ENCODE assay signal across 25 mouse cellular contexts in the genomic region with DNA sequence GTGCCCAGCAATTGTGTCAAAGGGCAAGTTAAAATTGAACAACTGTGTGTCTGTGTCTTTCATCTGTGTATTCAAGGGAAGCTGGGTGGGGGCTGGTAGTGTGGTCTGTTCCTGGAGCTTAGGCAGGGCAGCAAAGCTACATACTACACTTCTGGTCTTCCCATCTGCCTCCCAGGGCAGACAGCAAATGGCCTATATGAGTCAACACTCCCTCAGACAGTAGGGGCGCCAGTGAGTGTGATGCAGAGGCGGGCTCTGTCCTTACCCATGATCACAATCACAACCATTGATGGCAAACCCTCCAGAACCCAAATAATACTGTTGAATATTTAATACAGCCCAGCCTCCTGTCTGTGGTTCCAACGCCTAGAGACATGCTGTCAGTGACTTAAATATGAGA. TPM values are rescaled to one million over a fixed set of nuclear protein-coding genes. Genes with fewer than 3 reads are reported as not detected.
A peak's percentile ranks its signal among the peaks of the same experiment; 100 is the strongest.
DNase-seq lines count a peak whose midpoint lies in the region; ATAC-seq and TF ChIP-seq lines count a peak whose summit lies in the region.
"Had no signal": no experiment of that assay in that cellular context is flagged by ENCODE, and none has a peak within 500 bp of the region (broad histone marks: within the 10 kb centered on the region; RNA-seq: fewer than 3 reads in every experiment).

No protein-coding gene starts in this region.

- H3K27ac ChIP-seq in heart, adult 2 months: no peak overlapping the region
- H3K27ac ChIP-seq in heart, embryonic 10.5 days: no peak overlapping the region
- H3K27ac ChIP-seq in layer of hippocampus, adult 2 months: no peak overlapping the region
- no peak overlapping the region for H3K27ac ChIP-seq in hindbrain, embryonic 11.5 days (ENCODE audit: low read depth, low read length)
- H3K27ac ChIP-seq: embryonic facial prominence, embryonic 12.5 days; heart, embryonic 13.5 days; limb, embryonic 10.5 days; limb, embryonic 15.5 days; macrophage; midbrain, embryonic 13.5 days; neural tube, embryonic 13.5 days had no signal

- TF ChIP-seq CTCF in heart, adult 2 months (IDR thresholded peaks at IDR 0.05): 0 out of 2 replicates have a peak, but pooled peaks have one; percentile 2
- peak; percentile 49 for TF ChIP-seq CTCF in layer of hippocampus, adult 2 months (conservative IDR thresholded peaks at IDR 0.05)

- no peak overlapping the region for H3K4me2 ChIP-seq in hindbrain, embryonic 11.5 days (replicated peaks; ENCODE audit: low read depth, low read length)
- H3K4me2 ChIP-seq: embryonic facial prominence, embryonic 12.5 days; heart, embryonic 13.5 days; limb, embryonic 15.5 days; midbrain, embryonic 13.5 days; neural tube, embryonic 13.5 days had no signal

- WGBS in heart, adult 2 months: 88% methylated on average over 3 of the region's 3 CpGs
- whole genome bisulfite sequencing in heart, embryonic 10.5 days: 80% methylated on average over 3 of the region's 3 CpGs
- 82% methylated on average over 3 of the region's 3 CpGs for WGBS in hindbrain, embryonic 11.5 days

- no peak overlapping the region for H3K9ac ChIP-seq in heart, adult 2 months (ENCODE audit: low read depth, low read length)
- no peak overlapping the region for H3K9ac ChIP-seq in hindbrain, embryonic 11.5 days (ENCODE audit: low read depth, low read length)
- H3K9ac ChIP-seq: embryonic facial prominence, embryonic 12.5 days; heart, embryonic 13.5 days; limb, embryonic 15.5 days; midbrain, embryonic 13.5 days; neural tube, embryonic 13.5 days had no signal

- no peaks in the 10 kb centered on the region for H3K79me2 ChIP-seq in heart, adult 2 months (replicated peaks; ENCODE audit: control insufficient read depth, insufficient read depth, low read length)

- no peaks in the 10 kb centered on the region for H3K9me3 ChIP-seq in heart, embryonic 10.5 days
- no peaks in the 10 kb centered on the region for H3K9me3 ChIP-seq in hindbrain, embryonic 11.5 days (ENCODE audit: control insufficient read depth, low read length)
- H3K9me3 ChIP-seq: embryonic facial prominence, embryonic 12.5 days; heart, embryonic 13.5 days; limb, embryonic 10.5 days; limb, embryonic 15.5 days; midbrain, embryonic 13.5 days; neural tube, embryonic 13.5 days had no signal

- H3K4me3 ChIP-seq in heart, adult 2 months: no peak overlapping the region
- H3K4me3 ChIP-seq in heart, embryonic 10.5 days: no peak overlapping the region
- no peak overlapping the region for H3K4me3 ChIP-seq in layer of hippocampus, adult 2 months
- H3K4me3 ChIP-seq in hindbrain, embryonic 11.5 days (ENCODE audit: low read depth, low read length): no peak overlapping the region
- H3K4me3 ChIP-seq: embryonic facial prominence, embryonic 12.5 days; heart, embryonic 13.5 days; limb, embryonic 10.5 days; limb, embryonic 15.5 days; midbrain, embryonic 13.5 days; neural tube, embryonic 13.5 days had no signal

- TF ChIP-seq POLR2A in heart, adult 2 months (IDR thresholded peaks at IDR 0.05; ENCODE audit: insufficient read depth, low read depth, low read length): no peak

- H3K27me3 ChIP-seq in heart, adult 2 months (ENCODE audit: control insufficient read depth, insufficient read depth, low read length): no peaks in the 10 kb centered on the region
- H3K27me3 ChIP-seq in heart, embryonic 10.5 days (ENCODE audit: insufficient read depth, poor library complexity, severe bottlenecking): no peaks in the 10 kb centered on the region
- no peaks in the 10 kb centered on the region for H3K27me3 ChIP-seq in hindbrain, embryonic 11.5 days (ENCODE audit: control insufficient read depth, insufficient read depth, low read length)
- H3K27me3 ChIP-seq: embryonic facial prominence, embryonic 12.5 days; heart, embryonic 13.5 days; limb, embryonic 15.5 days; midbrain, embryonic 13.5 days; neural tube, embryonic 13.5 days had no signal

- no peaks in the 10 kb centered on the region for H3K36me3 ChIP-seq in heart, adult 2 months (ENCODE audit: control insufficient read depth, insufficient read depth, low read length)
- H3K36me3 ChIP-seq in heart, embryonic 10.5 days: no peaks in the 10 kb centered on the region
- no peaks in the 10 kb centered on the region for H3K36me3 ChIP-seq in hindbrain, embryonic 11.5 days (ENCODE audit: control insufficient read depth, insufficient read depth, low read length)
- H3K36me3 ChIP-seq: embryonic facial prominence, embryonic 12.5 days; G1E; heart, embryonic 13.5 days; limb, embryonic 10.5 days; limb, embryonic 15.5 days; midbrain, embryonic 13.5 days; neural tube, embryonic 13.5 days had no signal

- no peaks in the 10 kb centered on the region for H3K4me1 ChIP-seq in heart, adult 2 months (ENCODE audit: control insufficient read depth, insufficient read depth, low read length)
- peaks cover 18% of the 10 kb centered on the region for H3K4me1 ChIP-seq in heart, embryonic 10.5 days
- H3K4me1 ChIP-seq in hindbrain, embryonic 11.5 days (replicated peaks; ENCODE audit: control insufficient read depth, insufficient read depth, low read length): peaks cover 4% of the 10 kb centered on the region

- no peak for ATAC-seq in hindbrain, embryonic 11.5 days (ENCODE audit: low FRiP score)
- ATAC-seq: forebrain, embryonic 14.5 days had no signal

- no peak for DNase-seq in heart, adult 2 months
- DNase-seq in heart, embryonic 10.5 days (ENCODE audit: low spot score): no peak
- DNase-seq in layer of hippocampus, adult 2 months (ENCODE audit: low spot score in 2 of 2): no peak
- DNase-seq in layer of hippocampus, adult 8-10 months (ENCODE audit: low spot score in 2 of 2): no peak
- DNase-seq in kidney, adult 9 months: peak; percentile 45
- DNase-seq in kidney, postnatal 36 days: peak; percentile 18 to 57
- DNase-seq in hindbrain, embryonic 11.5 days (ENCODE audit: low spot score): no peak
- DNase-seq: adrenal gland, adult 8-10 months; cerebellum, adult 11 months; cerebellum, adult 9-11 months; embryo, embryonic 11 days; gastrocnemius, postnatal 25 days; heart, adult 18-20 months; heart, postnatal 10 days; layer of hippocampus, adult 9-11 months; thymus, postnatal 4 days had no signal

- intact Hi-C loops in heart, adult 2 months (cut with DNase I): no loop called here

- TF ChIP-seq EP300 in heart, adult 2 months (IDR thresholded peaks at IDR 0.05; ENCODE audit: insufficient read depth, low read depth, low read length): no peak

RNA-seq across cellular contexts. Expression of gene Rassf8, which starts 35.8 kb away (rescaled TPM):
- 10 to 100 TPM; 56.9 to 58.2 TPM for total RNA-seq in heart, adult 2 months (2021)
- polyA plus RNA-seq in heart, adult 2 months (2012; rRNA removed): 18.1 and 36.4 TPM in 2 replicates
- polyA plus RNA-seq in heart, embryonic 10.5 days (2016; fragmentation: Nextera tagmentation; extraction: Ambion mirVana): 7.2 and 8.6 TPM in 2 replicates
- total RNA-seq in layer of hippocampus, adult 2 months (2021): 10 to 100 TPM; 25.6 to 26.4 TPM
- total RNA-seq in layer of hippocampus, adult 8-10 months (2022): 10 to 100 TPM; 23.0 to 28.5 (median 23.5) TPM
- polyA plus RNA-seq in hindbrain, embryonic 11.5 days (2014; fragmentation: Nextera tagmentation; extraction: Ambion mirVana): 4.2 and 7.0 TPM in 2 replicates
- polyA plus RNA-seq: G1E had no signal

Comparison
In these comparisons a context has a peak if more than half of its experiments do, and no peak if none do; other contexts are left out.
1. DNase-seq: peak in kidney, adult 9 months (single experiment) and kidney, postnatal 36 days (2 of 2); none in heart, adult 2 months (0 of 2), heart, embryonic 10.5 days (single experiment), layer of hippocampus, adult 2 months (0 of 2), layer of hippocampus, adult 8-10 months (0 of 2) and hindbrain, embryonic 11.5 days (single experiment).